Mouse (Mus musculus) cerebral cortex, adult 2 months (tissue): ENCODE data around the gene Tulp3.

ENCODE experiments used
- WGBS: fragments of 180-500 bp; shearing (Covaris S2); methylation state at CpG from one replicate; pipeline ENCODE4 v1.1.7; 2018; 5-methylcytosine and 5-hydroxymethylcytosine counted together

Tulp3 gene

DNA sequence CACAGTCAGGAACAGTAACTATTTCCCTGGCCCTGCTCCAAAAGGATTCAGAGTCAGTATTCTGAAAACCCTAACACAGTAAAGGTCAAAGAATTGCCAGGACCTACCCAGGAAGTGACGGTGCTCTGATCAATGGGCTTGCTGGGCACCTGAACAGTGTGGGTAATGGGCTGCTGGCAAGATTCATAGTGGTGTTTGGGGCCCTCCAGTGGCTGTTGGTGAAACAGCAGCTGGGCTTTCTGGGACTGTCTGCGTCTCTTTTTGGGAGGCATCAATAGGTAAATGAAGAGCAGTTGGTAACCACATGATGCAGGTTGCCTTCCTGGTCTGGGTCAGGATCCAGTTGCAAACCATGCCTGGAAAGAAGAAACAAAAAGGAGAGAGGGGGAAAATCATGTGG is 3.3 kb upstream of the Tulp3 start:
- 9% methylated on average over 2 of the region's 2 CpGs for WGBS

DNA sequence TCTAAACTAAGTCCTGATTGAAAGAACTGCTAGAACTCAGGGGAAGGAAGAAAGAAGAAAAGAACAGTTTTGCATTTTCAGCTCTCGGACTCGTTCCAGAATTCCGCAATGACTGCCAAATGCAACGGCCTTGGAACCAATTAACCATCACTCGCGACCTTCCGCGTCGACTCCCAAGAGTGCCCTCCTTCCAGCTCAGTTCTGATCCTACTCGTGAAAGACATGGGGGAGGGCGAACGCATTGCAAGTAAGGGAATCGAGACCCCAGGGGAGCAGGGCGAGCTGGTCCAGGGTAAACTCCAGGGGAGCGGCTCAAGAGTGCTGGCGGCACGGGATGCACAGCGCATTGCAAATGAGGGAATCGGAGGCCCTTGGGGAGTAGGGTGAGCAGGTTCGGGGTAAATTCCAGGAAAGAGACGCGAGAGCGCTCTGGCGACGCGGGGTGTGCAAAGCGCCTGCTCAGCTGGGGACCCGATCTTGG is 410 bp downstream of the Tulp3 start:
- 0% methylated on average over 28 of the region's 28 CpGs for WGBS

DNA sequence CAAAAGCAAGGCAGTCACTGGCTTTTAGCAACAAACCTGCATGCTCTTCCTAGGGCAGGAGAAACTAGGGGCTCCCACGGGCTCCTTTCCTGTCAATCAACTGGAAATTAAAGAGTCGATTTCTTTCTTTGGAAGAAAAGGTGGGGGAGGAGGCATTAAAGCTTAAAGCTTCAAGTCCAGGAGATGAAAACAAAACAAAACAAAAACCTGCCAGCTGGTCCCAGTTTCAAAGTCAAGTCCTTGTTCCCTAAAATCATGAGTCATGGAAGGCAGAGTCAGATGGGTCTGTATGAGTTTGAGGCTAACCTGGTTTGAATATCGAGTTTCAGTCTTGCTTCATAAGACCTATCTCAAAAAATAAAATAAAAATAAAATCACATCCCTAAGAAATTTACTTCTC is 1.5 kb downstream of the Tulp3 start:
- WGBS: 47% methylated on average over 3 of the region's 3 CpGs

DNA sequence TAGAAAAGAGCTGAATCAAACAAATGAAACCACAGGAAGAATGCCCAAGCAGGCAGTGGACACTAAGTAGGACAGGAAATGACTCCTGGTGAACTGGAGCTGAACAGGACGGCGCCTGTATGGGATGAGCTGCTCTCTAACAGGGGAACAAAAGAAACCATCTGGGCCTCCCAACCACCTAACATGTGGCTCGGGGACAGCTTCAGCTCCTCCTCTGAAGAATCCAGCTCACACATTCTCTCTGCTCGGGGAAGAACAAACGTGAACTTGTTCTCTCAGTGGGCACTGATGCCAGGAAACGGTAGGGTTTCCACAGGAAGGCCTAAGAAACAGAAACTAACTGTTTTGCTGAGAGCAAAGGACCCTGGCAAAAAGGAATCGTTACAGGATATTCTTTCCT is 5.9 kb downstream of the Tulp3 start:
- 42% methylated on average over 7 of the region's 7 CpGs for WGBS

DNA sequence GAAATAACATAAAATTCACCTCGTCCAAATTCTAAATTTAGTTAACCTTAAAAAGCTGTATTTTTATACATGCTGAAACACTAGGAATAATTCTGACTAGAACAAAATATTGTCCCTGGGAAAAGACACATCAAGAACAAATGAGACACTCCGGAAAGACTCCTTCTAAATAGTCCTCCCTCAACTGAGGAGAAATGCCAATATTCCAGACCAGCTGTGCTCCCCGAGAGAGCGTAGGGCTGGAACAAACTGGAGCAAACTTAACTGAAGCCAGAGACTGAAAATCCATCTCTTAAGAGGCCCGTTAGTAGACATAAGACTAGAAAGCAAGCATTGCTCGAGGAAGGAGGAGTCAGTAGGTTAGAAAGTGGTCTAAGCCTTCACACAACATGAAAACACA is 8.9 kb downstream of the Tulp3 start:
- WGBS: 28% methylated on average over 6 of the region's 6 CpGs

DNA sequence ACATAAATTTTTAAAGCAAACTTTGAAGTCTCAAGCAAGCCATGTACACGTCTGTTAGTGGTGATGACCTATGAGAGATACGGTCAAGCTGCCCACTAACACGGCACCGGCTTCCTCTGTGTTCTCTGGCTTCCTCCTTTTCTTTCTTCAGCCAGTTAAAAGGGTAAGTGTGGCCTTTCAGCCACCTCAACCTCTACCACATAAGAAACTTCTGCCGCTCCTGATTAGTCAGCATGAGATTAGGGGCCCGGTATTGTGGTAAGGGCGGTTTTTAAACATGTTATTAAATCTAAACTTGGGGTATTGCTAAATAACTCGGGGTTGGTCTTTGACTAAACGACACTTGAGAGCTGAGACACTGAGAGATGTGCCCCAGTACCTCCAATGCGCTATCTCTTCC is 10.0 kb downstream of the Tulp3 start:
- 84% methylated on average over 10 of the region's 10 CpGs for WGBS

DNA sequence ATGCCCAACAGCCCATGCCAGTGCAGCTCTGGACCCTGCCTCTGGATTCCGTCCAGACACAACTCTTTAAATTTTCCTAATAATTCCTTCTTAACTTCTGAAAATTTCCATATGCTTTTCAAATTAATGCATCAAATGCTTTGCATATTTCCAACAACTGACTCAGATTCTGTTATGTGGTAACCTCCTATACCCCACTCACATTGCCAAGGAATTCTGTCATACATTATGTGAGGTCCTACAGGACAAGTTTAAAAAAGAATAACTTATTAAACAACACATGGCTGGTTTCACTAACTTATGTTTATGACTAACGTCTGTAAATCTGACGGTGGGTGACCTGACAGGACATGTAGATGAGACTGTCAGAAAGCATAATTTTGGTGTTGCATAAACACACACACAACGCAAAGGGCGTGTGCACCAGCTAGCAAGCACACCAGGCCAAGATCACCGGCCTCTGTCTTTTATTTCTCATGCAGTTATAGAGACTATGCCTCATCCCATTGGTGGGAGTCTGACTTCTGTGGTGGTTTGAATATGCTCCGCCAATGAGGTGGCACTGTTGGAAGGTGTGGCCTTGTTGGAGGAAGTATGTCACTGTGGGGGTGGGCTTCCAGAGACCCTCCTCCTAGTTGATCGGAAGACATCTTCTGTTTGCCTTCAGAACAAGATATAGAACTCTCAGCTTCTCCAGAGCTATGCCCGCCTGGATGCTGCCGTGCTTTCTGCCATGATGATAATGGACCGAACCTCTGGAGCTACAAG is 13.5 kb downstream of the Tulp3 start:
- WGBS: 93% methylated on average over 11 of the region's 11 CpGs

DNA sequence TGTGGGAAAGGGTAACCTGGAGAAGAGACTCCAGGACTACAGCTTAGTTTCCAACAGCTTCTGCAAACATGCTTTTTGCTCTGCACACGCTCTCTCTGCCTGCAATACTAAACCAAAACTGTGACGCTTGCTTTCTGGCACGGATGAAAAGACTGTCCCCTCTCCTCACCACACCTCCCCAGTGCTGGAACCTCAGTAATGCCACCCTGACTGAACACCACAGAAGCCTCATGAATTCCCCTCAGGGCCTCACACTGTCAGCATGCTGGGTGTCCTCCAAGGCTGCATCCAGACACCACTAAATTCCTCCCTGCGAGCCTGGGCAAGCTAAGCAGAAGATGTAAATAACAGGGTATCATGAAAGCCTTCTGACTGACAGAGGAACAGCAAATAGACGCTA is 16.8 kb downstream of the Tulp3 start:
- 28% methylated on average over 5 of the region's 5 CpGs for WGBS

DNA sequence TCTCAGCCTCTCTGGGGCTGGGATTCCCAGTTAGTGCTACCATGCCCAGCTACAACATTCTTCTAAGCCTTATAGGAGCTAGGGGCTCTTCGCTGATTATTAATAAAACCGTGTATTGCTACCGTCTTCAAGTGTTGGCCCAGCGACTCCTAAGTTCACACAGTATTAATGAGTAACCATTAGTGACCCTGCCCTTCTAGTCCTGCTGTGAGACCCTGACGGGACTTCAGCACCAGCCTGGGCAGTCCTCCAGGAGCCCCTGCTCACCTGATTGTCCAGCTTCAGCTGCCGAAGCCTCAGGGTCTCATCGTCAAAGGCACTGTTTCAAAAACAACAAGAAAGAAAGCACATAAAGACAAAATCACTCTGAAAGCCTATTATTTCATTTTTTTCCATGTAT is 18.2 kb downstream of the Tulp3 start:
- WGBS: 81% methylated on average over 7 of the region's 7 CpGs

DNA sequence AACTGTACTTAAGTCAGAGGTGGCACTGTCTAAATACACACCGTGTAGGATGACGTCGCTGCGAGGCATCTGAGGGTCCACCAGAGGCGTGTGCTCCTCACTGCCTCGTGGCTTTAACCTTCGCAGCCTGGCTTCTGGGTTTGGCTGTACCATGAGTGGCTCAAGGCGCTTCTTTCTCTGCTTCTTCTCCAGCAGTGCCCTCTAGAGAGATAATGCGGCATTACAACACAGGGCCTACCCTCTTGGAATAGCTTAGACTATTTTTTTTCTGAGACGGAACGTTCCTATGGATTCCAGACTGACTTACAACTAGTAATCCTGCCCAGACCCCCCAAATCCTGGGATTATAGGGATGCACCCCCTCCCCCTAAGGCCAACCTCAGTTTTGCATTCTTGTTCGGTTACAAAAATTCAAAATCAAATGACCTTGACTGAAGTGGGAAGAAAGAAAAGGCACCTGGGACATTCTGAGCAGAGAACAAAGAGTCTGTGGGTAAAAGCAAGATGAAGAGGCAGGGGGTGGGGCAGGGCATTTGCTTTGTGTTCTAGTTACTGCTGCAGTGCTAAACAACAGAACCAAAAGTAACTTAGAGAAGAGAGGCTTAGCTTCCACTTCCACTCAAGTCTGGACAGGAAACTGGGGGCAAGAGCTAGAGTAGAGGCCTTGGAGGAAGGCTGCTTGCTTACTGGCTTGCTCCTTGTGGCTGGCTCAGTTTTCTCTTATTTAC is 21.1 kb downstream of the Tulp3 start:
- WGBS: 26% methylated on average over 12 of the region's 12 CpGs

DNA sequence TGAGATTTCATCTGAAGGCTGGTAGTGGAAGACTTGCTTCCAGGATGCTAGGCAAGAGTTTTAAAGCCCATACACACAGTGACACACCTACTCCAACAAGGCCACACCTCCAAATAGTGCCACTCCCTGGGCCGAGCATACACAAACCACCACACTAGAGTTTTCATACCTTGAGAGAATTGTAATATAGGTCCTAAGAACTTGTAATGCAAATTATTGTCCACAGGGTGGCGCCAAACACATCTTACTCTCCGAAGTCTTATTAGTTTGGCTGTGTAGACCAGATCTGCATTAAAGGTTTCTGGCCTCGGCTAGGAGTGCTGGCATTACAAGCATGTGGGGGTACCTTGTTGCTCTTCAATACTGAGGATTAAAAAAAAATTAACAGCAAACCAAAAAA is 37.3 kb downstream of the Tulp3 start:
- 2% methylated on average over 4 of the region's 4 CpGs for WGBS

DNA sequence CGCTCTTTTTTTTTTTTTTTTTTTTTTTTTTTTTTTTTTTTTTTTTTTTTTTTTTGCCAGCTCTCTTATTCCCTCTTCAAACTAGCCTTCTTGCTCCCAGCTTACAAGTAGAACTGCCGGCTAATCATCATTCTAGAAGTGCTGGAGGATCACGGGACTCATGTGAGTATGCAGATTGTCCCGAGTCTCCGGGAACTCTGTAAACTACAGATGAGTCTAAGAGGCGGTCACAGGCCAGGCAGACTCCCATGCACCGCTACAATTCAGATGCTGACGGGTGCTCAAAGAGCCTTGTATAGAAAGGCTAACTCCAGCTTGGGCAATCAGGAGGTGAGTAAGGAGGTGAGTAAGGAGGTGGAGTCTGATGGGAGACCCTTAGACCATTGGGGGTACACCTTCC is 40.1 kb downstream of the Tulp3 start:
- 74% methylated on average over 8 of the region's 8 CpGs for WGBS

DNA sequence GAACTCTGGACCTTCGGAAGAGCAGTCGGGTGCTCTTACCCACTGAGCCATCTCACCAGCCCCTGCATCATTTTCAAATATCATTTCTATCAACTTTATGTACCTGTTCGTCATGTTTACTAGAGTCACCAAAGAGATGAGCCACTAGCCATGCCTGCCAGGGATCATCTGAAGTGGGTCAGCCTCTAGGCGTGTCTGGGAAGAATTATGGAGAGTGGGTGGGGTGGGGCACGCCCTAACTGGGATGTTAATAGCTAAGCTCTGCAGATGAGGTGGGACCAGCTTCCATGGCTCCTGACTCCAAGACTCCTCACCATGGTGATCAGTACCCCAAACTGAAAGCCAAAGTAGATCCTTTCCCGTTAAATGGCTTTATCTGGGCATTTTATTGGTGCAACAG is 40.9 kb downstream of the Tulp3 start:
- WGBS: 87% methylated on average over 6 of the region's 6 CpGs

DNA sequence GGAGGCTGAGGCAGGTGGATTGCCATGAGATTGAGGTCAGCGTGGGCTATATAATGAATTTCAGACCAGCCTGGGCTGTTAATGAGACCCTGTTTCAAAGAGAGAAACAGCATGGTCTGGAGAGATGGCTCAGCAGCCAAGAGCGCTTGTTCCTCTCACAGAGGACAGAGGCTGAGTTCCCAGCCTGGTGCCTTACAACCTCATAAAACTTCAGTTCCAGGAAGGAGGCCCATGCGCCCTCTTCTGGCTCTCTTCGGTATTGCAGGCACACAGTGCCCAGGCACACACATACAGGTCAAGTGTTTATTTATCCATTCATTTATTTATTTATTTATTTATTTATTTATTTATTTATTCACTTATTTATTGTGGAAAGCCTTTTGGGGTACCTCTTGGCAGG is 47.3 kb downstream of the Tulp3 start:
- WGBS: 34% methylated on average over 4 of the region's 4 CpGs

DNA sequence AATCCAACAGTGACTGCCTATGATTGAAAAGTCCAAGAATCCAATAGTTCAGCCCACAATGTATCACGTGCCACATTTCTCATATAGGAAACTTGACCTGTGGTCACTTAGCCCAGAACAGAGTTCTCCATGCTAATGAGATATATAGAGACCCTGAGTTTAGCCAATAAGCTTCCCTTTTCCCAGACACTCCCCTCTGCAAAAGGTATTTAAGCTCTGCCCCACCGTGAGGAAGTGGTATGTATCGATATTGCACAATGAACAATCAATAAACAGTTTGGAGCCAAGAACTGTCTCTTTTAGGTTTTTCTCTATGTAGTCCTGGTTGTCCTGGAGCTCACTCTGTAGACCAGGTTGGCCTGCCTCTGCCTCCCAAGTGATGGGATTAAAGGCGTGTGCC is 50.9 kb downstream of the Tulp3 start:
- WGBS: 92% methylated on average over 4 of the region's 4 CpGs

DNA sequence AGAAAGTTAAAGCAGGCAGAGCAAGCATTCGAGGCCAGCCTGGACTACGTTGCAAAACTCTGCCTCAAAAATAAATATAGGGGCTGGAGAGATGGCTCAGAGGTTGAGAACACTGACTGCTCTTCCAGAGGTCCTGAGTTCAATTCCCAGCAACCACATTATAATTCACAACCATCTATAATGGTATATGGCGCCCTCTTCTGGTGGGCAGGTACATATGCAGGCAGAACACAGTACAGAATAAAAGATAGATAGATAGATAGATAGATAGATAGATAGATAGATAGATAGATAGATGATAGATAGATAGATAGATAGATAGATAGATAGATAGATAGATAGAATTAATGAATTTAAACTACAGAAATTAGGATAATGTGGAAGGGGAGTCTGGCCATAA is 53.0 kb downstream of the Tulp3 start:
- WGBS: 77% methylated on average over 3 of the region's 3 CpGs

DNA sequence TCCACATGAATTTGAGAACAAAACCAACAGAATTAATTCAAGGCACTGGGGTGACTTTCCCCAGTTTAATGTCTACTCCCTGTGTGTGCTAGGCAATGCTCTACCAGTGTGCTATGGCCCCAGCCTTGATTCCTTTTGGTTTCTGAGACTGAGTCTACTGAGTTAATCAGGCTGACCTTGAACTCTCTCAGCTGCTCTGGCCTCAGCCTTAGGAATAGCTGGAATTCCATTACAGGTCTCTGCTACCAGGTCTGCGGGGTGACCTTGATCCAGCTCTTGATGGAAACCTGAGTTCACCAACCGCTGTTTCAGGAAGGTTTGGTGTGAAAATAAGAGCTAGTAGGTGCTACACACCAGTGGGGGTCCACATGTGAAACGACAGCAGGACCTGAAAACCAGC is 53.8 kb downstream of the Tulp3 start:
- WGBS: 90% methylated on average over 3 of the region's 3 CpGs

DNA sequence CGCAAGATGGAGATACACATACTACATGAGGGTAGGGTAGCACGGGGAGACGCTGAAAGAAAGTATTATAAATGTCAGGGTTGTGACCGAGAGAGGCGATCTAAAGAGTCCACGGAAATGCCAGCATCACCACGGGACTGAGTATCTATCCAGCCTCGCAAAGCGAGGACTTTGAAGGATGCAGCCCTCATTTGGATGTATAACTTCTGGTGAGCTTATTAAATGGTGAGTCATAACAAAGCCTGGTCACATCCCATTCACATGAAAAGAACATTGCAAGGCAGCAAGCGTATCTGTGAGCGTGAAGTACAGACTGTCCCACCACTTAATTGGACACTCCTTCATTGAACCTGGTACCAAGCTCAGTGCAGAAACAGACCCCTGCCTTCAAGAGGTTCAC is 54.2 kb downstream of the Tulp3 start:
- WGBS: 56% methylated on average over 11 of the region's 11 CpGs

DNA sequence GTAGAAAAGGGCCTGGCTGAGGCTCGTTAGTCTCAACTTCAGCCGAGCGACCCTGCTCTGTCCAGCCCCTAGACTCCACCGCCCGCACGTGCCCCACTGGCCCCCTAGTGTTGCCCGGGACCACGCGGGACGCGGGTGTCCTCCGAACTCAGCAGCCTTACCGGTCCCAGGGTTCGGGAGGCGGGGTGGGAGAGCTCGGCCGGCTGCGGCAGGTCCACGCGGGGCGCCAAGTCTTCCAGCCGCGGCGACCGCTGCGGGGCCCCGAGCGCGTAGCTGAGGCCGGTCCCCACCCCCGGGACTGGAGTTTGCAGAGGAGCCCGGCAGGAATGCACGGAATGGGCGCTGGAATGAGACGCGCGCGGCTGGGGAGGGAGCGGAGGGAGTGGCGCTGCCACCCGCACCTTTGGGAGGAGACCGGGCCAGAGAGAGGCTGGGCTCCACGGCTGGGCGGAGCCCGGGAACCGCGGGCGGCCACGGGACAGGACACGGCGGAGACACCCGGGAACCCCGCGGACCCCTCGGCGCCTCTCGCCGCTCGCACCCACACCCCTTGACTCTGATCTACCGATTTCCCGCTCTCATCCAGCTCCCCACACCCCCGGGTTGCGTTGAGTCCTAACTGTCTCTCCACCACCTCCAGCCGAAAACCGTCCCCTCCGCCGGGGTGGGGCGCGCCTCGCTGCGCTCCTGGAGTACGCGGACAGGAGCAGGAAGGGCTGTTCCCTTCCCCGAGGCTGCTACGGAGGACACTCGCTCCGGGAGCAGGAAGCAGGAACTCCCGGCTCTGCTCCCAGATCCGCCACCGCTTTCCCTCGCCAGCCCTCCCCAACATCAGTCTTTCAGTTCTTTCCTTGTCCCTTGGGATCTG is 55.3 kb downstream of the Tulp3 start, which contains the start of gene Tead4:
Gene Tead4, minus strand, starts transcription at position 690 of the 868 bp plus-strand sequence.
- under 1% methylated on average over 80 of the region's 81 CpGs for WGBS

DNA sequence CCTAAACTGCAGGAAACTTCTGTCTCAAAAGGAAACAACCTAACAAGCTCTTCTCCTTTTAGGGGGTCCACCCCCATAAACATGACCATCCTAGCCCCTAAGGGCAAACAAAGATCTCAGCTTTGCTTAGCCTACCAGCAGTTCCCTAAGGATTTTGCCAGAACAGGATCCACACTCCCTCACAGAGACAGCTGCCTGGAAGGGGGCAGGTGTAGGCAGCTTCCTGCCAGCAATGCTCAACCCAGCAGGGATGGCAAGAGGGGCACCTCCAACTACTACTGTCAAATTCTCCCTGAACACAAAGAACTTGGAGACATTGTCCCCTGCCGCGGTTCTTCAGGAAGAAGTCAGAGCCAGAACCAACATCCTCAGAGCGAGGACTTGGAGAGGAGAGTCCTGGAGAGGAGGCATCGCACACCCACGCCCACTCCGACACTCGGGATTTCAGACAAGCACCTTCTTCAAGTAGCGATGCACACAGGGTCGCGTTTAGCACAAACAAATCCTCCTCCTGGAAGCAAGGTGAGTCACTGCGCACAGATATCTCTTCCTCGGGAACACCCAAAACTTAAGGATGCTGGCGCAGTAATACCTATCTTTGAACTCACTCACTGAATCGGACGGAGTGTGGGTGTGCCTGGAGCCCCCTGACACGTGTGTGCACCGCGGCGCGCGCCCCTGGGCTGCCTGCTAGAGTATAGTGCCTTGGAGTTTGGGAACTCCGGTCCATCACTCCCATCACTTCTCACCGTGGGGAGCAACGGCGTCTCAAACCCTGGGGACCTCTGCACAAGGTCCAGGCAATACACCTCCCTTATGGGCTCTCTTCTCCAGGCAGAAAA is 56.1 kb downstream of the Tulp3 start:
- WGBS: 2% methylated on average over 25 of the region's 25 CpGs

DNA sequence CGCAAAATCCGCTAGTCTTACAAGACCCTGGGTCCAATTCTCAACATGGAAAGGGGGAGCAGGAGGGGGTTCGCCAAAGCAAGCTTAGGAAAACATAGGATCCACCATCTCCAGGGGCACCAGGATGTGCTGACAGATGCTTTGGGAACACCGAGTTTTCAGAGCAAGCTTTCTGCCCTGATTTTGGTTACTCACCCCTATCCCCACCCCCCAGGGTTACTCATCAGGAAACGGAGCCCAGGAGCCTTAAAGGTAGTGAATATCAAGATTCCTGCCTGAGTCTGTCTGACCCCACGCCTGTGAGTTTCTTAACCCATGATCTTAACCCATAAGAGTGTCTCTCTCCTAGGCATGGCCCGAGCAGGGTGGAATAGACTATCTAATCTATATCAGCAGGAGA is 57.4 kb downstream of the Tulp3 start:
- WGBS: 74% methylated on average over 7 of the region's 7 CpGs
